ENCODE assay signal across 18 mouse cellular contexts in the genomic region with DNA sequence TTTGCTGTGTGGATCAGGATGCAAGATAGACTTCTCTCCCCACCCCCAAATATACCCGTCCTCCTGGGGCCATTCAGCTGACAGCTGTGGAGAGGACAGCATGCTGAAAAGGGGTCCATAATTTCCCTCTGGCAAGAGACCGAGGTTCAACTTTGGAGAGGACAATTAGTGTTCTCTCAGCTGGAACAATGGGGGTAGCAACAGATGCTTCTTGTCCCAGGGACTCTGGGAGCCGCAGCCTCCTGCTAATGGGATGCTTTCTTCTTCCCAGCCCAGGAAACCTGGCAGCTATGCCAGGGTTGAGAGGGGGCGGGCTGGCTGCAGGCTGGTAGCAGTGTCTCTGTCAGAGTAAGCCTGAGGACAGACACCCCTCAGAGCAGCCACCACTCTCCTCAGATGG.
DNase-seq lines count a peak whose midpoint lies in the region; ATAC-seq and TF ChIP-seq lines count a peak whose summit lies in the region.
"Had no signal": no experiment of that assay in that cellular context is flagged by ENCODE, and none has a peak within 500 bp of the region (broad histone marks: within the 10 kb centered on the region; RNA-seq: fewer than 3 reads in every experiment).

No protein-coding gene starts in this region.

- H3K4me3 ChIP-seq in forebrain, embryonic 12.5 days (replicated peaks), result no peak overlapping the region
- no peak overlapping the region for H3K4me3 ChIP-seq in forebrain, embryonic 10.5 days
- no peak overlapping the region for H3K4me3 ChIP-seq in midbrain, embryonic 13.5 days (replicated peaks)
- H3K4me3 ChIP-seq in midbrain, embryonic 10.5 days, result no peak overlapping the region
- H3K4me3 ChIP-seq in forebrain, embryonic 16.5 days (replicated peaks; ENCODE audit: low read length), result no peak overlapping the region
- no peak overlapping the region for H3K4me3 ChIP-seq in lung, postnatal 0 days (ENCODE audit: low read depth, low read length)
- H3K4me3 ChIP-seq: limb, embryonic 10.5 days; liver, embryonic 13.5 days; megakaryocyte, embryonic 14.5 days had no signal

- 0 out of 2 replicates have a peak, but pooled peaks cover 5% of the 10 kb centered on the region for H3K27me3 ChIP-seq in forebrain, embryonic 12.5 days
- no peaks in the 10 kb centered on the region; the same call in 1 of the 2 replicates for H3K27me3 ChIP-seq in forebrain, embryonic 10.5 days (ENCODE audit: poor library complexity, severe bottlenecking)
- no peaks in the 10 kb centered on the region for H3K27me3 ChIP-seq in midbrain, embryonic 13.5 days
- H3K27me3 ChIP-seq in midbrain, embryonic 10.5 days (ENCODE audit: low read depth, poor library complexity, severe bottlenecking), result no peaks in the 10 kb centered on the region
- H3K27me3 ChIP-seq in forebrain, embryonic 16.5 days (replicated peaks; ENCODE audit: control insufficient read depth, insufficient read depth, low read length), result peaks cover 7% of the 10 kb centered on the region; the same call in 1 of the 2 replicates
- no peaks in the 10 kb centered on the region for H3K27me3 ChIP-seq in lung, postnatal 0 days (replicated peaks; ENCODE audit: insufficient read depth, low read length)
- H3K27me3 ChIP-seq: CH12.LX; liver, embryonic 13.5 days; megakaryocyte, embryonic 14.5 days had no signal

- peak; percentile 30; the same call in 1 of the 2 replicates for ATAC-seq in forebrain, embryonic 12.5 days (ENCODE audit: low FRiP score)
- 0 out of 2 replicates have a peak, but pooled peaks have one; percentile 14 for ATAC-seq in midbrain, embryonic 13.5 days
- ATAC-seq in forebrain, embryonic 16.5 days, result peak; percentile 64; the same call in 1 of the 2 replicates
- no peak for ATAC-seq in lung, postnatal 0 days
- ATAC-seq: activated CD4-positive, CD25-positive, alpha-beta regulatory T cell, adult 4 months had no signal

- no peak overlapping the region for H3K27ac ChIP-seq in forebrain, embryonic 12.5 days
- H3K27ac ChIP-seq in forebrain, embryonic 10.5 days, result no peak overlapping the region
- no peak overlapping the region for H3K27ac ChIP-seq in midbrain, embryonic 13.5 days
- H3K27ac ChIP-seq in midbrain, embryonic 10.5 days (replicated peaks), result no peak overlapping the region
- H3K27ac ChIP-seq in forebrain, embryonic 16.5 days (ENCODE audit: low read length), result no peak overlapping the region
- H3K27ac ChIP-seq in lung, postnatal 0 days (ENCODE audit: low read length), result no peak overlapping the region
- H3K27ac ChIP-seq: limb, embryonic 10.5 days; liver, embryonic 13.5 days; stomach, postnatal 0 days had no signal

- no peak for DNase-seq in forebrain, embryonic 10.5 days (ENCODE audit: extremely low spot score, low spot score)
- DNase-seq in midbrain, embryonic 10.5 days (ENCODE audit: low spot score), result no peak
- DNase-seq in layer of hippocampus, postnatal 36 days, result peak; percentile 9
- DNase-seq in testis, postnatal 10 days (ENCODE audit: low spot score), result no peak
- DNase-seq in lung, postnatal 0 days (ENCODE audit: low spot score), result no peak
- DNase-seq: adrenal gland, postnatal 36 days; cerebellum, postnatal 25 days; liver, embryonic 13.5 days; lung, postnatal 10 days; thymus, postnatal 36 days had no signal

- no peaks in the 10 kb centered on the region for H3K36me3 ChIP-seq in forebrain, embryonic 12.5 days (replicated peaks)
- no peaks in the 10 kb centered on the region for H3K36me3 ChIP-seq in forebrain, embryonic 10.5 days (replicated peaks)
- no peaks in the 10 kb centered on the region for H3K36me3 ChIP-seq in midbrain, embryonic 13.5 days
- H3K36me3 ChIP-seq in midbrain, embryonic 10.5 days, result no peaks in the 10 kb centered on the region
- no peaks in the 10 kb centered on the region for H3K36me3 ChIP-seq in forebrain, embryonic 16.5 days (ENCODE audit: control insufficient read depth, insufficient read depth)
- H3K36me3 ChIP-seq in lung, postnatal 0 days (ENCODE audit: insufficient read depth, low read length), result no peaks in the 10 kb centered on the region
- H3K36me3 ChIP-seq: limb, embryonic 10.5 days; liver, embryonic 13.5 days had no signal

- no peaks in the 10 kb centered on the region for H3K9me3 ChIP-seq in forebrain, embryonic 12.5 days
- no peaks in the 10 kb centered on the region for H3K9me3 ChIP-seq in forebrain, embryonic 10.5 days
- H3K9me3 ChIP-seq in midbrain, embryonic 13.5 days, result no peaks in the 10 kb centered on the region
- no peaks in the 10 kb centered on the region for H3K9me3 ChIP-seq in midbrain, embryonic 10.5 days (replicated peaks)
- H3K9me3 ChIP-seq in forebrain, embryonic 16.5 days (ENCODE audit: control insufficient read depth, low read length), result no peaks in the 10 kb centered on the region
- H3K9me3 ChIP-seq in lung, postnatal 0 days (ENCODE audit: low read length), result no peaks in the 10 kb centered on the region
- H3K9me3 ChIP-seq: limb, embryonic 10.5 days; liver, embryonic 13.5 days had no signal

- TF ChIP-seq CTCF in lung, postnatal 0 days (IDR thresholded peaks at IDR 0.05), result no peak

- H3K4me2 ChIP-seq in forebrain, embryonic 12.5 days, result no peak overlapping the region
- no peak overlapping the region for H3K4me2 ChIP-seq in midbrain, embryonic 13.5 days (replicated peaks)
- no peak overlapping the region for H3K4me2 ChIP-seq in forebrain, embryonic 16.5 days (ENCODE audit: low read length)
- no peak overlapping the region for H3K4me2 ChIP-seq in lung, postnatal 0 days (replicated peaks; ENCODE audit: low read depth, low read length)
- H3K4me2 ChIP-seq: liver, embryonic 13.5 days had no signal

- no peak for TF ChIP-seq EP300 in lung, postnatal 0 days (IDR thresholded peaks at IDR 0.05)

- 33% methylated on average over 4 of the region's 4 CpGs for WGBS in forebrain, embryonic 12.5 days
- WGBS in forebrain, embryonic 10.5 days, result 57% methylated on average over 4 of the region's 4 CpGs
- WGBS in midbrain, embryonic 13.5 days, result 36% methylated on average over 4 of the region's 4 CpGs
- WGBS in midbrain, embryonic 10.5 days, result 55% methylated on average over 4 of the region's 4 CpGs
- 8% methylated on average over 4 of the region's 4 CpGs for WGBS in forebrain, embryonic 16.5 days
- WGBS in lung, postnatal 0 days, result 68% methylated on average over 4 of the region's 4 CpGs

- no peak overlapping the region for H3K9ac ChIP-seq in forebrain, embryonic 12.5 days
- H3K9ac ChIP-seq in midbrain, embryonic 13.5 days (replicated peaks), result no peak overlapping the region
- no peak overlapping the region for H3K9ac ChIP-seq in forebrain, embryonic 16.5 days (replicated peaks; ENCODE audit: low read depth, low read length)
- no peak overlapping the region for H3K9ac ChIP-seq in lung, postnatal 0 days (replicated peaks; ENCODE audit: low read depth)
- H3K9ac ChIP-seq: liver, embryonic 13.5 days had no signal

- peaks cover 10% of the 10 kb centered on the region for H3K4me1 ChIP-seq in forebrain, embryonic 12.5 days
- peaks cover 10% of the 10 kb centered on the region for H3K4me1 ChIP-seq in forebrain, embryonic 10.5 days
- H3K4me1 ChIP-seq in midbrain, embryonic 13.5 days (replicated peaks), result peaks cover 4% of the 10 kb centered on the region
- H3K4me1 ChIP-seq in midbrain, embryonic 10.5 days, result peaks cover 6% of the 10 kb centered on the region; the same call in 1 of the 2 replicates
- peaks cover 7% of the 10 kb centered on the region for H3K4me1 ChIP-seq in forebrain, embryonic 16.5 days (replicated peaks; ENCODE audit: control insufficient read depth, insufficient read depth, low read length)
- no peaks in the 10 kb centered on the region for H3K4me1 ChIP-seq in lung, postnatal 0 days (ENCODE audit: insufficient read depth, low read depth, low read length)
- H3K4me1 ChIP-seq: limb, embryonic 10.5 days; liver, embryonic 13.5 days; megakaryocyte, embryonic 14.5 days had no signal

Comparison
In these comparisons a context has a peak if more than half of its experiments do, and no peak if none do; other contexts are left out.
1. DNase-seq: peak in layer of hippocampus, postnatal 36 days (2 of 2); none in forebrain, embryonic 10.5 days (single experiment), midbrain, embryonic 10.5 days (single experiment), testis, postnatal 10 days (single experiment) and lung, postnatal 0 days (single experiment).